Mouse (Mus musculus): Measurements from ENCODE around the gene Cdkn1a. TPM values are rescaled to one million over a fixed set of nuclear protein-coding genes. Genes with fewer than 3 reads are reported as not detected.

Cdkn1a gene
- polyA plus RNA-seq, 1 experiment: 293 TPM

DNA sequence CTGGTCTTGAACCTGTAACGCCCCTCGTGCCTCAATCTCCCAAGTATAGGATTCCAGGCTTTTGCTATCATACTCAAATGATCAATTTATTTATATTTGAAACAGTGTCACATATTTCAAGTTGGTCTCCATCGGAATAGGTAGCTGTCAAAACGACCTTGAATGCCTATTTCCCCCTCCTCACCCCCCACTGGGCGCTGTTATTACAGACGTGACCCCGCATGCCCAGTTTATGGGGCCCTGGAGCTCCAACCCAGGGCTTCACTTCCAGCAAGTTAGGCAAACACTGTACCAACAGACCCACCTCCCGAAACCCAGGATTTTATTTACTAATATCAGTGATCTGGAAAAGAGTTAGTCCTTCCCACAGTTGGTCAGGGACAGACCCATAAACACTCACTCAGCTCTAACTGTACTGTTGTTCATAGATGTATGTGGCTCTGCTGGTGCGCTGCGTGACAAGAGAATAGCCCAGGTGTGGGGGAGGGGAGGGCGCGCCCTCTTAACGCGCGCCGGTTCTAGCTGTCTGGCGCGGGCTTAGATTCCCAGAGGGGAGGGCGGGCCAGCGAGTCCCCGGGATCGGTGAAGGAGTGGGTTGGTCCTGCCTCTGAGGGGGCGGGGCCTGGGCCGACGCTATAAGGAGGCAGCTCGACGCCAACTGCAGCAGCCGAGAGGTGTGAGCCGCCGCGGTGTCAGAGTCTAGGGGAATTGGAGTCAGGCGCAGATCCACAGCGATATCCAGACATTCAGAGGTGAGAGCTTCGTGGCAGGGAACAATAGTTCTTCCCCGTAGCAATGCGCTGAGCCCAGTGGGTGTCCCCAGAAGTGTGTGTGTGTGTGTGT lies 2.6 kb downstream of the Cdkn1a start:
- no peak for TF ChIP-seq CTCF (IDR thresholded peaks at IDR 0.05; ENCODE audit: extremely low read depth, insufficient read length, insufficient replicate concordance, low read depth, low read length)
- TF ChIP-seq POLR2A (IDR thresholded peaks at IDR 0.05; ENCODE audit: low read depth, low read length): peak; percentile 100
- WGBS: 8% methylated on average over 36 of the region's 36 CpGs
- H3K4me1 ChIP-seq (ENCODE audit: control insufficient read depth, insufficient read depth, insufficient read length, low read length): peaks cover 2% of the 10 kb centered on the region
- no peaks in the 10 kb centered on the region for H3K27me3 ChIP-seq (ENCODE audit: control insufficient read depth, insufficient read depth, low read length)
- H3K36me3 ChIP-seq (ENCODE audit: control insufficient read depth, insufficient read depth, low read length): peaks cover 5% of the 10 kb centered on the region
- H3K27ac ChIP-seq (ENCODE audit: insufficient read depth, low read depth, low read length): peak overlapping the region; percentile 93
- peak overlapping the region; percentile 76 for H3K4me3 ChIP-seq (ENCODE audit: low read depth, low read length)

DNA sequence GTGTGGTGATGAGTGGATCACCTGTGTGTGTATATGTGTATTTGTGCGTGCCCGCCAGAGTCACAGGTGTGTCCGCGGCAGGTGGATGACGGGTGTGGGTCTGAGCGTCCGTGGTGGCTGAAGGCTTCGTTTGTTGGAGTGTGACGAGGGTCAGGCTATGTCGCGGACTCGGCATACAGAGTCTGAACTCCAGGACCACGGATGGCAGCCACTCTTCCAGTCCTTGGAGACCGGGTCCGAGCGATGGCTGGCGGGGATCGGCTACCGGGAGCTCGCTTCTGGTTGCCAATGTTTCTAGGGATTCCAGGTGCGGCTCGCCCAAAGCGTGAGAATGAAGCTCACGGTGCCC lies 3.2 kb downstream of the Cdkn1a start:
- peak overlapping the region; percentile 76 for H3K4me3 ChIP-seq (ENCODE audit: low read depth, low read length)
- peaks cover 11% of the 10 kb centered on the region for H3K36me3 ChIP-seq (ENCODE audit: control insufficient read depth, insufficient read depth, low read length)
- peak overlapping the region; percentile 93 for H3K27ac ChIP-seq (ENCODE audit: insufficient read depth, low read depth, low read length)
- TF ChIP-seq POLR2A (IDR thresholded peaks at IDR 0.05; ENCODE audit: low read depth, low read length) (no peak), CTCF (IDR thresholded peaks at IDR 0.05; ENCODE audit: extremely low read depth, insufficient read length, insufficient replicate concordance, low read depth, low read length) (no peak)
- H3K27me3 ChIP-seq (ENCODE audit: control insufficient read depth, insufficient read depth, low read length): no peaks in the 10 kb centered on the region
- peaks cover 2% of the 10 kb centered on the region for H3K4me1 ChIP-seq (ENCODE audit: control insufficient read depth, insufficient read depth, insufficient read length, low read length)
- under 1% methylated on average over 24 of the region's 24 CpGs for WGBS

- Histone ChIP-seq H3K4me3 (ENCODE audit: low read depth, low read length) (peak overlapping the region; percentile 76), H3K4me1 (ENCODE audit: control insufficient read depth, insufficient read depth, insufficient read length, low read length) (peaks cover 2% of the 10 kb centered on the region), H3K36me3 (ENCODE audit: control insufficient read depth, insufficient read depth, low read length) (peaks cover 15% of the 10 kb centered on the region), H3K27ac (ENCODE audit: insufficient read depth, low read depth, low read length) (peak overlapping the region; percentile 93), H3K27me3 (ENCODE audit: control insufficient read depth, insufficient read depth, low read length) (no peaks in the 10 kb centered on the region)
- TF ChIP-seq POLR2A (IDR thresholded peaks at IDR 0.05; ENCODE audit: low read depth, low read length) (no peak), CTCF (IDR thresholded peaks at IDR 0.05; ENCODE audit: extremely low read depth, insufficient read length, insufficient replicate concordance, low read depth, low read length) (peak; percentile 29; the same call in 1 of the 2 replicates)
- WGBS: under 1% methylated on average over 71 of the region's 71 CpGs
Measured at GRCm38 (mm10) chr17:29094310-29095181, 3.8 kb downstream of the Cdkn1a start.

DNA sequence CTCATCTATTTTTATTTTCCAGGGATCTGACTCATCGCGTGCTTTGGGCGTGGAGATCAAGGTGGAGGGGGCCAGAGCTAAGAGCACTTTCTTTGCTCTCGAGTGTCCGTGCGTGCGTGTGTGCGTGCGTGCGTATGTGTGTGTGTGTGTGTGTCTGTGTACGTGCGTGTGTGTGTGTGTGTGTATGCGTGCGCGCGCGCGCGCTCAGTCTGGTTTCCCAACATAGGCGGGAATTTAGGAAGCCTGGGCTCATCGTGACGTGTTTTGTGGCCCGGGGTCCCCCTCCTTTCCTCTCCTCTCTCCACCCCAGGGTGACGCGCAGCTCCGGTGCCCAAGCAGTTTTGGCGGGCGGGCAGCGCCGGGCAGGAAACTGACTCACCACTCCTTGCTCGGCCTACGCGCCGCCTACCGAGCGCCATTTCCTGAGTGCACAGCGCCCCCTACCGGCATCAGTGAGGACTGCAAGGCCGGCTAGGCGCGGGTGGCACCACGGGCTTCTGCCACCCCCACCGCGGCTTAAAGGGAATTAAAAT lies 4.5 kb downstream of the Cdkn1a start:
- H3K27me3 ChIP-seq (ENCODE audit: control insufficient read depth, insufficient read depth, low read length): no peaks in the 10 kb centered on the region
- H3K27ac ChIP-seq (ENCODE audit: insufficient read depth, low read depth, low read length): peak overlapping the region; percentile 93
- TF ChIP-seq POLR2A (IDR thresholded peaks at IDR 0.05; ENCODE audit: low read depth, low read length) (no peak), CTCF (IDR thresholded peaks at IDR 0.05; ENCODE audit: extremely low read depth, insufficient read length, insufficient replicate concordance, low read depth, low read length) (peak; percentile 95)
- H3K36me3 ChIP-seq (ENCODE audit: control insufficient read depth, insufficient read depth, low read length): peaks cover 23% of the 10 kb centered on the region
- under 1% methylated on average over 44 of the region's 44 CpGs for WGBS
- peak overlapping the region; percentile 76 for H3K4me3 ChIP-seq (ENCODE audit: low read depth, low read length)
- peaks cover 2% of the 10 kb centered on the region for H3K4me1 ChIP-seq (ENCODE audit: control insufficient read depth, insufficient read depth, insufficient read length, low read length)

DNA sequence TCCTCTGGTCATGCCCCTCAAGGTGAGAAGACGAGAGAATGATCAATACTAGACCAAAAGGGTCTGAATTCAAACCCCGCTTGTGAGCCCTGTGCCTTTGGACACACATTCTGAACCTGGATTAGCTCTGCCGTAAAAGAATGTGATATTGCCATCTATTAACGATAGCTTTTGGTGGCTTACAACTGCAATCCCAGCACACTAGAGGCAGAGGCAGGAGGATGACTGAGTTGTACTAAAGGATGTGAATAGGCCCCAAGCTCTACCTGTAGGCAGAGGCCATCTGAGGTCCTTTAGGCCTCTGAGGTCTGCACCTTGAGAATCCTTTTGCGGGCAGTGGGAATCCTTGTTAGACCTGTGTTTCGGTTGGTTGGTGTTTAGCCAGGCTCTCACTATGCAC lies 5.5 kb downstream of the Cdkn1a start:
- TF ChIP-seq CTCF (IDR thresholded peaks at IDR 0.05; ENCODE audit: extremely low read depth, insufficient read length, insufficient replicate concordance, low read depth, low read length) (no peak), POLR2A (IDR thresholded peaks at IDR 0.05; ENCODE audit: low read depth, low read length) (no peak)
- peaks cover 24% of the 10 kb centered on the region for H3K36me3 ChIP-seq (ENCODE audit: control insufficient read depth, insufficient read depth, low read length)
- 62% methylated on average over 6 of the region's 6 CpGs for WGBS
- no peaks in the 10 kb centered on the region for H3K27me3 ChIP-seq (ENCODE audit: control insufficient read depth, insufficient read depth, low read length)
- H3K4me1 ChIP-seq (ENCODE audit: control insufficient read depth, insufficient read depth, insufficient read length, low read length): peaks cover 2% of the 10 kb centered on the region
- H3K27ac ChIP-seq (ENCODE audit: insufficient read depth, low read depth, low read length): peak overlapping the region; percentile 22; the same call in 1 of the 2 replicates
- peak overlapping the region; percentile 26 for H3K4me3 ChIP-seq (ENCODE audit: low read depth, low read length)

DNA sequence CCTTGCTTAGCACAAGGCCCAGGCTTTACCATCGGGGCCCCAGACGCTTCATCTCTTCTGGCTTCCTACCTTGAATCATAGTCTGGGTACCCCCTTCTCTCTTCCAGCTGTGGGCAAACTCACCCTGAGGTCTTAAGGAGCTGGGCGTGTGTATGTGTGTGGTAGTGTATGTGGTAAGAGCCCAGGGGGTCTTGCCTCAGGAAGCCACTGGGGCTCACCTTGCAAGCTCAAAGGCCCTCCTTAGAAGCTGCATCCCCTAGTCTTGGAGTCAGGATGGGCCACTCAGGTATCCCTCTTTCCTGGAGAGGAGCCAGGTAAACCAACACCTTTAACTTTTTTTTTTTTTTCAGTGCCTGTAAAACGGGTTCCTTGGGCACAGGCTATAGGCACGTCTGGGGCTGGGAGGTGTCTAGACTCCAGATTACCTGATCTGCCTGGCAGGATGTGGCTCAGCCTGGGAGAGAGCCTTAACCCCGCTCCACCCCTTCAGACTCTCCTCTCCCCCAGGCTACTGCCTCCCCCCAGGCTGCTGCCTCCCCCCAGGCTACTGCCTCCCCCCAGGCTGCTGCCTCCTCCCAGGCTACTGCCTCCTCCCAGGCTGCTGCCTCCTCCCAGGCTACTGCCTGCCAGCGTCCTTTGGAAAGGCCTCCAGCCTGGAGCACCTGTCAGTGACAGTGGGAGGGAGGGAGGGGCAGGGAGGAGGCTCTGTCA lies 6.2 kb downstream of the Cdkn1a start:
- 26% methylated on average over 7 of the region's 7 CpGs for whole genome bisulfite sequencing
- Histone ChIP-seq H3K4me1 (ENCODE audit: control insufficient read depth, insufficient read depth, insufficient read length, low read length) (peaks cover 2% of the 10 kb centered on the region), H3K4me3 (ENCODE audit: low read depth, low read length) (peak overlapping the region; percentile 26), H3K36me3 (ENCODE audit: control insufficient read depth, insufficient read depth, low read length) (peaks cover 24% of the 10 kb centered on the region), H3K27me3 (ENCODE audit: control insufficient read depth, insufficient read depth, low read length) (no peaks in the 10 kb centered on the region), H3K27ac (ENCODE audit: insufficient read depth, low read depth, low read length) (no peak overlapping the region)
- TF ChIP-seq CTCF (IDR thresholded peaks at IDR 0.05; ENCODE audit: extremely low read depth, insufficient read length, insufficient replicate concordance, low read depth, low read length) (no peak; the same call in 1 of the 2 replicates), POLR2A (IDR thresholded peaks at IDR 0.05; ENCODE audit: low read depth, low read length) (no peak)

All from small intestine, adult 2 months (tissue).